Mouse (Mus musculus) CD4-positive helper T cell, adult 2 months (primary cell): ENCODE measurements at regions not wholly inside any gene's neighbourhood (a gene's known extent, or its start where the extent isn't known, plus 50 kb on each side); places are given as distances from the start of the nearest gene placed in this dataset.
"Not testable (repeated sequence)": the region's sequence is repeated elsewhere in the genome, so short reads cannot be mapped to it uniquely, and the experiment has no call there.

ENCODE experiments used
- DNase-seq: peaks from one replicate; pipeline ENCODE4 v3.0.0-alpha.2; 2012; ENCODE audit warnings: low read depth, missing footprints, low spot score

DNA sequence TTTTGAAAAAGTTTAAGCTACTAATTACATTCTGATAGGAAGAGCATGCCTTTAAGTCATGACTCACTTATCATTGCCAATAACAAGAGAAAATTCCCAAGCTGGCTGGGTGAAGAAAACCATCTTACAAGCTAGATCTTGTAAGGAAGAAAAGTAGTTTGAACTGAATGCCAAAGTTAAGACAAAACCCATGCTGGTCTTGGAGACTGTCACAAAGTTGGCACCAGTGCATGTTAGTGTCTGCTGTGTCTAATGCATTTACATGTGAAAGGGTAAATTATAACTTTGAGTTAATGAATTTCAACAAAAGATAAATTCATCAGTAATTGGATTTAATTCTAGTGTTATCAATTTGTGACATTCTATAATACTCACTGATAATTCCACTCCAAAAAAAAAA lies 533.6 kb upstream of the Fam241a start:
- DNase-seq: no peak

GRCm38 (mm10) chr3:128415568-128415967 lies 519.4 kb upstream of the Fam241a start:
- no peak for DNase-seq

DNA sequence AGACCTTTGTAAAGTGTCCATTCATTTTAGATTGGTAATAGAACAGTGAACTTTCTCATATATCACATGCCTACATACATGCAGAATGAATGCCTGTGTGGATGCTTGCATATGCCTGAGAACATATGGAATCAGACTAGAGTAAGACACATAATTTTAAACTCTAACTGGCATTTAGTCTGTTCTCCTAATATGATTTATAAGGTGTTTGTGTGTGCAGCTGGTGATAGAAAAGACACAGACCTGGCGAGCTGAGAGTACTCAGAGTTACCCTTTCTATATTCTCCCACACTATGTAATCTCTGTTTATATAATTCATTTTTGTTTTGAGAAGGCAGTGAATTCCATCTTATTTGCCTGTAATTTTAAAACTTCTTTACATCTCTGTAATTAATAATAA lies 517.4 kb upstream of the Fam241a start:
- no peak for DNase-seq

- DNase-seq: no peak
These were observed 516.0 kb upstream of the Fam241a start for GRCm38 (mm10) chr3:128412157-128412556.

DNA sequence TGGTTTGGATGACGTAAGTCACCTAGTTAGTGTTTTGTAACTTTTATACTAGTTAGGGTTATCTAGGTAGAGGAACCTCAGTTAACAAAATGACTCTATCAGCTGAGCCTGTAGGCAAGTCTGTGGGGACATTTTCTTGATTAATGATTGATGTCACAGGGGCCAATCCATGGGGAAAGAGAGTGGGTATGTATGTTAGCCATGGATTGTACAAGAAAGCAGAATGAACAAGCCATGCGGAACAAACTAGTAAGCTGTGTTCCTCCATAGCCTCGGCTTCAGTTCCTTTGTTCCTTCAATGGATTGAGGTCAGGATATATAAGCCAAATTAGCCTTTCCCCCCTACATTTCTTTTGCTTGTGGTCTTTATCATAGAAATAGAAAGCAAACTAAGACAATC lies 498.7 kb upstream of the Fam241a start:
- DNase-seq: no peak

DNA sequence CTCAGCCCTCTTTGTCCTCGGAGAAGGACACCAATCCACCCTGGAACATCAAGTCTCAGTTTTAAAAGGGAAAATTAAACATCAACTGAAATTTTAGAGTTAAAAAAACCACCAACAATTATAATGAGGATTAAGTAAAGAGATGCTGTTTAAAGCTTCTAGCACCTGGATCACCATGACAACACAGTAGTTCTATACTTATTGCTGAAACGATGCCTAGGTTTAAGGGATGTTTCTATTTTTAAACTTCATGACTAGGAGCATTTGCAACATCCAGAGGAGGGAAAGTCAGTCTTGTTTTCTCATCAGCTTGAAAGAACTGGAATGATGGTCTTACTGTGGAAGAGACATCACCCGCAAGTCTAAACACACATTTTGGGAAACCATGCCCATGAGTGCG lies 484.5 kb upstream of the Fam241a start:
- no peak for DNase-seq

DNA sequence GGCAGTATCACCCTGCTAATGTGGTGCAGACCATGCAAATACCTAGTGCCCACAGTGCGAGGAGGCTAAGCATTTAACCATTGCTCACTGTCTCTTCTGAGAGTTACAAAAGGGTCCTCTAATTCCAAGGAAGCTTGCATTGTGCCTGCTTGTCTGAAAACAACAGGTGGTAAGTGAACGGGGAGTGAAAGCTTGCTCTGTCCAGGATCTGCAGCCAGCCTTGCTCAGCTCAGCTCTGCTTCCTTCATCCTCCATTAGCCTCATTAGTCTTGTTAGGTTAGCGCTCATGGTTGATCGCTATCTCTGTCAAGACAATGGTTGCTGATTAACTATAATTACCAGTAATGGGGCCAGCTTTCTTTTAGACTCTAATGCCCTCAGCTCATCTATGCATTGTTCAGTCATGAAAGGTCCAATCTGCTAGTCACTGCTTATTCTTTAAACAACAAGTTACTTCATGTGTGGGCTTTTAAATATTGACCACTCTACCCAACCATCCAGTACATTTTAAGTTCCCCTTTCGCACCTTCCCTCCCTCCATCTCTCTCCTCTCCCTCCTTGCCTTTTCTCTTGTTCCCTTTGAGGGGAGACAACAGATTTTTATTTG lies 473.5 kb upstream of the Fam241a start:
- no peak for DNase-seq

- DNase-seq: no peak
These were observed 466.2 kb upstream of the Fam241a start for GRCm38 (mm10) chr3:128362310-128362709.

DNA sequence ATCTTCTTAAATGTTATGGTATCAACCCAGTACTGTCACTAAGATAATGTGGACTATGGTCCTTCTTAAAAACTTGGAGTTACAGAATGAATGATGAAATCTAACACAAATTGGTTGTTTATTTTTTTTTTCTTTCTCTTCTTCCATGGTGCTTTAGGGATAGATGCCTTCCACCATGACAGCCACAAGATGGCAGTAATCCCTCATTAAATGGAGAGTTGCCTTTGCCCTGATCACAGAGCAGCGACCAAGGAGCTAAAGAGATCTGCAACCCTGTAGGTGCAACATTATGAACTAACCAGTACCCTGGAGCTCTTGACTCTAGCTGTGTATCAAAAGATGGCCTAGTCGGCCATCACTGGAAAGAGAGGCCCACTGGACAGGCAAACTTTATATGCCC lies 453.0 kb upstream of the Fam241a start:
- DNase-seq: not testable (repeated sequence)

DNA sequence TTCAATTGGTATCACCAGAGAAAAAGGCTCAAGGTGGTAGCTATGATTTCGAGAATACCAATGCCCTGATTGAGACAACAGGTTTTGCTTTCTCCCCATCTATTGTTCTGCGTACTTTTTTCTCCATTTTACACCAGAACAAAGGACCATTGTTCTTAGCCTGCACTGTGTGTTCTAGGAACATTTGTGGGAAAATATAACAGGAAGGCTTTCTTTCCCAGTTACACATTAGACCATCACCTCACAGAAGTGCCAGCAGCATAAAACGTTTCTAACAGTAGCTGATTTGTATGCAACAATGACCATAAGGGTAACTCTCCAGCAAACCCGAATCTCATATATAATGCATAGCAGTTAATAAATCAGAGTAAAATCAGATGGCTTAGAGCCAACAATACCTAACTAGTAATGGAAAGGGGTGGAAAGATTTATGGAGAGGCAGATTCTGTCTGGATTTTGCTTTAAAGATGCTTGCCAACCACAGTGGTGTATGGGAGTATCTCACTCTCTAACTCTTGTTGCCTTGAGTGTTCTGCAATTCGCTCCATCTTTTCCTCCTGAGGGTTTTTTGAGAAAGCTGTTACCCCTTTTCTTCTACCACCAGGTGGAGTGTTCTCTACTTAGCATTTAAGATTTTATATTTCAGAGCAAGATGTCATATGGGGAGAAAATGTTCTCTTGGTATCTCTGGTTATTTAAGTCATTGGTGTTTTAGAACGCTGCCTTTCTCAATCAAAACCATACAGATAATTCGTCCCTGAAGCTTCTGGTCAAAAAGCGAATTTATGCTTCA lies 451.9 kb upstream of the Fam241a start:
- no peak for DNase-seq

- DNase-seq: no peak
These were observed 441.4 kb upstream of the Fam241a start for GRCm38 (mm10) chr3:128337508-128337907.

- DNase-seq: peak; percentile 29
These were observed 440.9 kb upstream of the Fam241a start for GRCm38 (mm10) chr3:128337031-128337430.

DNA sequence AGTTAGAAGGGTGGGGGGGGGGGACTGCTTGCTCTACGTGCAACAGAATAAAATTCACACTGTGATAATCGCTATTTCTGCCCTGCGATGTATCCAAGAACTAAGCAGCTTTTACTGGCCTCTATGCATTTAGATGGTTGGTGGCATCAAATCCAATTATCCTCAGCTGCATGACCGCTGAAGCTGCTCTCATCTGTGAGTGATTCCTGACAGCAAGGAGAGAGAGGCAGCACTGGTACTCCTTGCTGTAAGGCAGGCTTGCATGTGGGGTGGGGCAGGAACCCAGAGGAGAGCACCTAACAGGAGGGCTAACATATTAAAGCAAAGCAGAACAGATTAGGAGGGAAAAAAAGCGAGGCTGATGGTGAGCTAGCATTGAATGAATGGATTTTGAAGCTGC lies 431.6 kb upstream of the Fam241a start:
- DNase-seq: no peak

- DNase-seq: no peak
These were observed 405.2 kb upstream of the Fam241a start for GRCm38 (mm10) chr3:128301312-128301711.

DNA sequence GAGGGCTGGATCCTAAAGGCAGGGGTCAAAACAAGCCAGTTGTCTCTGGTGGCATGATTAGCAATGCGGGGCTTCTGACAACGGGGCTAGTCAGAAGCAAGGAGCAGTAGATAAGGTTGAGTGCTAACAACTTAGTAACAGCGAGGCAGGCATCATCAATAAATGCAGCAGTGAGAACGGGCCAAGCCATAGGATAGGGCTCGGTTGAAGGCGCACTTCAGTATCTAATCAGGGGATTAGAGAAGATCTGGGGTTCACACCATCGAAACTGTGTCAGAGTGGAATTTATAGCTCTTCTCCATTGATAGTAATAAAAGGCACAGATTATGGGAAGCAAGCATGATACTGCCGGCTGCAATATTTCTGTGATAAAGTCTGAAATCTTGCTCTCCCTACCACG lies 402.0 kb upstream of the Fam241a start:
- DNase-seq: no peak

GRCm38 (mm10) chr3:128287846-128288245 lies 391.7 kb upstream of the Fam241a start:
- DNase-seq: no peak

GRCm38 (mm10) chr3:128285214-128285613 lies 389.1 kb upstream of the Fam241a start:
- DNase-seq: no peak

- DNase-seq: no peak
These were observed 384.5 kb upstream of the Fam241a start for GRCm38 (mm10) chr3:128280626-128281025.

GRCm38 (mm10) chr3:128270576-128270975 lies 374.5 kb upstream of the Fam241a start:
- no peak for DNase-seq

DNA sequence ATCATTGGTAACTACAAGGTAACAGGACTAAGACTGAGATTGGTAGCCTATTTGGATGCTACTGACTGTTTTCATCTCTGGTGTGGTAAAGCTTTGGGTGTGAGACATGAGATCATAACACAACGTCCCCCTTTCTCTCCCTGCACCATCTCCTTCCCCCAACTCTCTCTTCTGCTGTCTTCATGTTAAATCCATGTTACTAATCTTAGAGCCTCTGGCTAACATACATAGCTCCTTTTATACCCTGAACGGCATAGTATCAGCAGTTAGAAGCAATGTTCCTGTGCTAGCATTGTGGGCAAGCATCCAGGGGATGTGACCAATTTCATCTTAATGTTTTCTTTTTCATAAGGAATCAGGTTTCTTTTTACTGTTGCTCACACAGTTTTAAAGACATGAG lies 365.1 kb upstream of the Fam241a start:
- DNase-seq: no peak

GRCm38 (mm10) chr3:128247816-128248215 lies 351.7 kb upstream of the Fam241a start:
- no peak for DNase-seq

DNA sequence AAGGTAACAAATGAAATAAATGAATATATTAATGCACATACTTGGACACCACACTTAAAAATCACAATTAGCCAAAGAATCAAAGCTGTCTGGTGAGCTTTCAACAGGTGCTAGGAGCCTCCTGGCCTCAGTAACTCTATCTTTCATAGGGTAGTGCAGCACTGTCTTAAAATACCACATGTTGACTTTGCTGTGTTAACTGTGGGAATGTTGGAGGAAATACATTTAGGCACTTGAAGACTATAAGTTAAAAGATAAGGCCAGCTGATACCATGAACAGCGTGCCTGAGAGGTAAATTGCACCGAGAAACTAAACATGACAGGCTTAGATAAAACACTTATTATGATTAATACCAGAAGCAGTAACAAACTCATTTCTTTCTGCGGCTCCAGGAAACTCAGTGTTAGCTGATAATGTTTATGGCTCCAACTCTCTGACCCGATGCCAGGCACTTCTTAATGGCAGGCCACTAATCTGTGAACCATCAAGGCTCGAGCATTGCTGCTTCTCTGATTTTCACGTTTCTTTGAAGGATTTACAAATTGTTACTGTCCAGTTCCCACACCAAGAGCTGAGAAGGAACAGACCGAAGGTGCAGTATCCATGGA lies 343.8 kb upstream of the Fam241a start:
- no peak for DNase-seq

DNA sequence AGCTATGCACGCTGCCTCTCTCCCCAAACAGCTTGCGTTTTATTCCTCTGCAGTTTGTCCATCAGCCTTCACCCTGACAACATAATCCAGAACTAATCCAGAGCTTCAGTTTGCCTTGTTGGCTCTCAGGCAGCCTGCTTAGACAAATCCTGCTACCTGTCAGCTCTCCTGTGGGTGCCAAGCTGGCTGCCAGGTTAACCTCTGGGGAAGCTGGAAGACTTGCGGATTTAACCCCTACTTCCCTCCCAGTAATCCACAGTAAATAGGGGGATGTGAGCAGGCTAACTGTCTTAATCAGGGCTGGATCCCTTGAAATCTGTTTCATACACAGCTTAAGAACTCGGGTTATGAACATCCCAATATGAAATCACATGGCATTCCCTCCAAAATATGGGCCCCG lies 334.3 kb upstream of the Fam241a start:
- DNase-seq: no peak
